Mouse (Mus musculus) Muller cell, postnatal 12 days (primary cell): Measurements from ENCODE around the gene Fam183b.
"Not testable (repeated sequence)": the region's sequence is repeated elsewhere in the genome, so short reads cannot be mapped to it uniquely, and the experiment has no call there.

ENCODE experiments used
- DNase-seq: peaks from one replicate; pipeline ENCODE4 v3.0.0-alpha.2; 2015; ENCODE audit errors: inconsistent ontology term

The Fam183b gene

DNA sequence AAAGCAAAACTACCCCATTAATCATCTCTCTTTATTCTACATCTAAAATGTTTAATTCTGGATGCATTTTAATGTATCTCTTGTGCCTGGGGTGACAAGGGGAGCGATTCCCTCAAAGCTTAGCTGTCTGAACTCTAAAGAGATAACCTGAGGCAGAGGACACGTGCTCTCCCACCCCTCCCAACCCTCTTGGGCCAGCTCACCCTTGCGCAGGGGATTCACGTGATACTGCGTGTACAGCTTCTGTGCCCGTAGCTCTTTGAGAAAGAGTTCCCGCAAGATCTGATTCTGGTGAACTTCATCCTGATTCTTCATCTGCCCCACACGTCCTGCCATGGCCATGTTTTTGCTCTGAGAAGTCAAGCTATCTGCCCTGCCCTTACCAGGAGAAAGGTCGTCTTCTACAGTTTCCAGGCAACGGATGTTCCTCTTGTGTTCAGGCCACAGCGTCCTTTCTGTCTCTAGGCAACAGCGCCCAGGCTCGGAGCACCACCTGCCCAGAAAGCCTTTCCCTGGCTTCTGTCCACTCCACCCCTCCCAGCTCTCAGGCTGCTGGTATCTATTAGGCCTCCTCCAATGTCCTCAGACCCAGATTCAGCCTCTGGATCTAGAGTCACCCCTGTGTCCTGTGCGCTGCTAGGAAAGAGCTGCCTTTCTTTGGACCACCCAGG, at the start of gene Fam183b:
Gene Fam183b (minus strand): TSS at position 403 of the 671 bp plus-strand sequence.
- peak; percentile 25 for DNase-seq

- DNase-seq = no peak
Measured at GRCm38 (mm10) chr11:58849731-58850130, 48.0 kb upstream of the Fam183b start.

DNA sequence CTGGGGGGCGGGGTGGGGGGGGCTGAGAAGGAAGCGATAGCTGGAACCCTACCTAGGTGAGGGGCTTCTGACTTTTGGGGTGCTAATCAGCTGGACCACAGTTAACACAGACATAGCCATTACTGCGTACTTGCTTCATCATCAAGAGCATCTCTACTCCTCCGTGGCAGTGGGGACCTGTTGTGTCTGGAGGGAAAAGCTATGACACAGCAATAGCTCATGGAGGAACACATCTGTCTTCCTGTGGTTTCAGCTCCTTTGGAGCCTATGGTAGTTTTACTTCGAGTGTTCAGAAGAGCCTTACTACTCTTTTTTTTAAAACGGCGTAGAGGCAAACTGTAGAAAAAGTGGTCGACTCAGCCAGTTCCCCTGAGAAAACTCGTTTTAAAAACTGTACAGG, 45.9 kb upstream of the Fam183b start:
- no peak for DNase-seq

GRCm38 (mm10) chr11:58846919-58847461, 45.2 kb upstream of the Fam183b start, which contains the start of gene Gm12258:
Gm12258 (plus strand) TSS chr11:58847158.
- DNase-seq = peak; percentile 98

DNA sequence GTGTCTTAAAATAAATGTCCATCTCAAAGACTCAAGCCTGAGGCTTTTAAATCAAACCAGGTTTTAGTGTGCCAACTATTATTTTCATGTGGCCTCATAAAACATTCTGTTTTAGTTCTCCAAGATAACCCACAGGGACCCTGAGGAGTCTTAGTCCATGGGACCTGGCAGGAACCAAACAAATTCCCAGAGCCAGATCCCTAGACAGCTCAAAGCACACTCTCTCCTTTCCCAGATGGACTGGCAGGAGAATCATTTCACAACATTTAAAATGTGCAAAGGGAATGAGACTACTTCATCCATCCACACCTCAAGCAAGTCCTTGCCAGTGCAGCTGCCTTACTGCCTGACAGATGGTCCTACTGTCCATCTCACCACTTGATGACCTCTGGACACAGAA, 37.2 kb upstream of the Fam183b start, which contains the start of gene Olfr311:
Gene Olfr311 (plus strand): TSS at position 301 of the 400 bp plus-strand sequence.
- DNase-seq = not testable (repeated sequence)

- DNase-seq = not testable (repeated sequence)
Measured at GRCm38 (mm10) chr11:58832541-58832940, 30.8 kb upstream of the Fam183b start.

GRCm38 (mm10) chr11:58829764-58830163, 28.0 kb upstream of the Fam183b start:
- no peak for DNase-seq

DNA sequence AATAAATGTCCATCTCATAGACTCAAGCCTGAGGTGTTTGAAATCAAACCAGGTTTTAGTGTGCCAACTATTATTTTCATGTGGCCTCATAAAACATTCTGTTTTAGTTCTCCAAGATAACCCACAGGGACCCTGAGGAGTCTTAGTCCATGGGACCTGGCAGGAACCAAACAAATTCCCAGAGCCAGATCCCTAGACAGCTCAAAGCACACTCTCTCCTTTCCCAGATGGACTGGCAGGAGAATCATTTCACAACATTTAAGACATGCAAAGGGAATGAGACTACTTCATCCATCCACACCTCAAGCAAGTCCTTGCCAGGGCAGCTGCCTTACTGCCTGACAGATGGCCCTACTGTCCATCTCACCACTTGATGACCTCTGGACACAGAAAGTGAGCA, 27.2 kb upstream of the Fam183b start, which contains the start of gene Olfr312:
Gene Olfr312 (plus strand): TSS at position 301 of the 400 bp plus-strand sequence.
- not testable (repeated sequence) for DNase-seq

GRCm38 (mm10) chr11:58815676-58816075, 13.9 kb upstream of the Fam183b start:
- DNase-seq = no peak

DNA sequence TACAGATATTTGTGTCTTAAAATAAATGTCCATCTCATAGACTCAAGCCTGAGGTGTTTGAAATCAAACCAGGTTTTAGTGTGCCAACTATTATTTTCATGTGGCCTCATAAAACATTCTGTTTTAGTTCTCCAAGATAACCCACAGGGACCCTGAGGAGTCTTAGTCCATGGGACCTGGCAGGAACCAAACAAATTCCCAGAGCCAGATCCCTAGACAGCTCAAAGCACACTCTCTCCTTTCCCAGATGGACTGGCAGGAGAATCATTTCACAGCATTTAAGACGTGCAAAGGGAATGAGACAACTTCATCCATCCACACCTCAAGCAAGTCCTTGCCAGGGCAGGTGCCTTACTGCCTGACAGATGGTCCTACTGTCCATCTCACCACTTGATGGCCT, 12.9 kb upstream of the Fam183b start, which contains the start of gene Olfr313:
Gene Olfr313 (plus strand): TSS at position 301 of the 400 bp plus-strand sequence.
- DNase-seq = not testable (repeated sequence)

- no peak for DNase-seq
Measured at GRCm38 (mm10) chr11:58812001-58812400, 10.2 kb upstream of the Fam183b start.

GRCm38 (mm10) chr11:58804393-58804792, 2.6 kb upstream of the Fam183b start:
- DNase-seq = no peak

GRCm38 (mm10) chr11:58803871-58804270, 2.1 kb upstream of the Fam183b start:
- DNase-seq = no peak

DNA sequence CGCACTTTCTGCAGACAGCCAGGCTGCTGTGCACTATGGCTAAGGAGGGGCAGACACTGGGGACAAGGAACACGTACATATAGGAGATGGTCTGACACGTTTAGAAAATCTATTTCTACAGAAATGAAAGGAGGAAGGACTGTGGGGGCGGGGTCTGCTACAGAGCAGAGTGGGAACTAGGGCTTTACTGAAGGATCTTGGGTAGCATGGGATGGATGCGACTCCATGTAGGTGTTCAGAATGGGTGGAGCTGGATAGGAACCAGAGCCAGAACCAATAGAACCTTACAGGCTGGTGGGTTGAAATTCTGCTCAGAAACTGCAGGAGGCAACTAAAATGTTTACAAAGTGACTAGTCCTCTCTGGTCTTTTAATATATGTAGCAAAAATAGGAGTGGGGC, 2.0 kb downstream of the Fam183b start:
- DNase-seq = no peak

DNA sequence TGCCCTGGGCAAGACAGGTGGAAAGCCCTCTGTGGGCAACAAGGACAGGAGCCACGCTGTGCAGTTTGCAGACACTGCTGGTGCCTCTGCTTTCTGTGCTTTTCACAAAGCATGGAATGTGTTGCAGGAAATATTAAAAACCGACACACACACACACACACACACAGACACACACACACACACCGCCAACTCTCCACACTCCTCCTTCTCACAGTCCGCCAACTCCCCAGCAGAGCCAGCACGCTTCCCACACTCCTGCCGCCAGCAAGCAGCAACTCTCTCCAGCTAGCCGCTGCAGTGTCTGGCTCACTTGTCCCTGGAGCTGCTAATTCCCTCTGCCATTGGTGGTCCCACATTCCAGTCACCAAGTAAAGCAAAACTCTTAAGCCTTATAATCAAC, 4.9 kb downstream of the Fam183b start:
- no peak for DNase-seq

DNA sequence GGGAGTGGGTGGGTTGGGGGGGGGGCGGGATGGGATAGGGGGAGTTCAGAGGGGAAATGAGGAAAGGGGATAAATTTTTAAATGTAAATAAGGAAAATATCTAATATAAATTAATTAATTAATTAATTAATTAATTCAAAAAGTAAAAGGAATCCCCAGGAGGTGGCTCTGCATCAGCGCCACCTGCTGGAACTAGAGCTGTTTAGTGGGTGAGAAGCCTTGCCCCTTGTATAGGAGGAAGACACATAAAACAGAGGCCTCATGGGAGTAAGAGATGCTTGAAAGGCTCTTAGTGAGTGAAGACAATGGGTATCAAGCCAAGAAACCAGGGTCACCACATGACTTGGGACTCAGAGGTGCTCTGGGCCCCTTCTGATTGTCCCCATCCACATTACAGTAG, 5.9 kb downstream of the Fam183b start:
- DNase-seq = no peak

- DNase-seq = peak; percentile 55
Measured at GRCm38 (mm10) chr11:58790646-58791045, 11.1 kb downstream of the Fam183b start.

DNA sequence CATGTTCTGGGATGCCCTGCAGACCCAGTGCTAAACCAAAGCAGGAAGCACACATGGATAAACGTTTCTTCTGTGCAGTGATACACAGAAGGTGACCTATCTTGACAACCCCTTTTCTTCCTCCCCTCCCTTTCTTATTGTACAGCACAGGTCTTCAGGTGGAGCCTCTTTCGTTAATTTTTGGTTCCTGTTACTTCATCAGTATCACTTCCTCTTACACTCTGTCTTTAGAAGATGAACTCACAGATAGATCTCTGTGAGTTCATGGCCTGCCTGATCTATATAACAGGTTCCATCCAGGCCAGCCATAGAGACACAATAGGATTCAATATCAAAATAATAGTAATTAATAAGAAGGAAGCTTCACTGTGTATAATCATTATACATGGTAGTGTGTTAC, 11.7 kb downstream of the Fam183b start:
- DNase-seq = no peak

- DNase-seq = no peak
Measured at GRCm38 (mm10) chr11:58789532-58789931, 12.2 kb downstream of the Fam183b start.

DNA sequence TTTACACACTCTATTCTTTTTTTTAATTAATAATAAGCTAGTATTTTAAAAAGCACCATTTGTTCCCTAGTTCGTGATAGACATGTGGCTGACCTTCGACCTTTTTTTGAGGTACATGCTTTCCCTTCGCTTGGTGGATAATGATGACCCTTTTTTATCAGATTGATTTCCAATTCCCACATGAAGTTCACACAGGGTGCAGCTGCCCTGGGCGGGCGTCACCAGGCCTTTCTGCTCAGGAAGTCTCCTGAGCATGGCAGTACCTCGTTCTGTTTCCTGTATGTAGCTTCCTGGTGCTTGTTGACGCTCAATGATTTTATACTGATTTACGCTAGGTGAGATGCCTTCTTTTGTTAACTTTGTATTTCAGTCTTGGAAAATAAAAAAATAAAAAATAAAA, 13.4 kb downstream of the Fam183b start:
- no peak for DNase-seq

DNA sequence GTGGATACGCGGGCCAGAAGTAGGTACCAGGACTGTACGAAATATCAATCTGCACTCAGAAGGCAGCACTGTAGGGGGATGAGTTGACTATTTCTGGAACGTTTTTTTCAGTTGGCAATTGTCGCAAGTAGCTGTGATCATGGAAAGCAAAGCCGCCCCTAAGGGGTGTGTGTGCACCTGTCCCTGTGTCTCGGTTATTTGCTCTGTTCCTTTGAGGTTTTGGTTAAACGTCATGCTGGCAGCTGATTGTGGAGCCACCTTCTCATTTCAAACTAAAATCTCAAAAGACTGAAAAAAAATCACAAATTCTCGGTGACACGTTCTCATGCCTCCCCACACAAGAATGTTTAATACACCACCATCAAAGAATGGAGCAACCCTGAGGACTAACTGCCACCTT, 14.1 kb downstream of the Fam183b start:
- DNase-seq = no peak

- DNase-seq = no peak
Measured at GRCm38 (mm10) chr11:58784182-58784581, 17.6 kb downstream of the Fam183b start.

DNA sequence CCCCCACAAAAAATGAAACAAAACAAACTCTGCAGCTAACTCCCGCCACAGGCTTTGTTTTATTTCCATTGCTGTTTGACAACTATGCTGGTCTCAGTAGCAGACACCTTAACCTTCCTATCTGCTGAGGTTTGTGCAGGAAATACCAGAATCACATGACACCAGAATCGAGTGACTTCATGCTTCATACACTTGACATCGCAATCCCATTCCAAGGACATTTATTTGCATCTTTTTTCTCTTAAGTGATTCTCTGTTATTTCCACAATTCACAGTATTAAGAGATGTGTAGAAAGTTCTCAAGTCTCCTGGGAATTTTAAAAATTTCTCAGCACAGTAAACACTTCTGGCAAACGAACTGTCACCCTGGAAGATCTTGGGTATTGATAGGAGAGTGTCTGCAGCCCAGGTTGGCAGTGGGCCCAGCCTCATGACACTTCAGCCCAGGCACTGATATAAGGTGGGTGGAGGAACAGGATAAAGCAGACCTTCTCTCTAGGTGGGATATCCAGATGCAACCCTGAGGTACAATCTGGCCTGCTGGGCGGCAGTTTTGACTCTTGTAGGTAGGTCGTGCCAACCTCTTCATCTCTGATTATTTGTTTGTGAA, 19.2 kb downstream of the Fam183b start, which contains the start of gene Olfr314:
Gene Olfr314 (plus strand): TSS at position 473 of the 610 bp plus-strand sequence.
- DNase-seq = no peak
